Mouse (Mus musculus): ENCODE data around the gene Rgs9.

- TF ChIP-seq CTCF (IDR thresholded peaks at IDR 0.05; ENCODE audit: extremely low read depth, insufficient read depth, insufficient read length, insufficient replicate concordance): no peak
- no peak for TF ChIP-seq POLR2A (IDR thresholded peaks at IDR 0.05; ENCODE audit: low read depth, low read length)
Observed at GRCm38 (mm10) chr11:109250566-109250965, 47.4 kb downstream of the Rgs9 start.

All from spleen, adult 2 months (tissue).